Mouse (Mus musculus): ENCODE measurements around the gene Kif17.

DNA sequence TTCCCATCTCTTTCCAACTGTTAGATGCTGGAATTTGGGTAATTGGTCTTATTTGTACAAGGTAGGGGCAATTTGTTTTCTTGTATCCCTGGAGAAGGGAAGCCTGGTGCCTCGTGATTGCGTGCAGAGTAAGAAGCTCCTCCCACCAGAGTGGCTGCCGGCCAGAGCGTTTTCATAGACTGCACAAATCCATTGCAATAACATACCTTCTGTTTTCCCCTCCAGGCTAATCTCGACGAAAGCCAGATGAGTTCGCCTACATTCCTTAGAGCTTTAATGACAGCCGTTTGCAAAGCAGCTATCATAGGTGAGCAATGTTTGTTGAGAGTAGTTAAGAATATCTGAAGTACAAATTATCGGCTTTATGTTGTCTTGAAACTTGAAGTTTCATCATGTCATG, 48.5 kb upstream of the Kif17 start:
- TF ChIP-seq POLR2A (IDR thresholded peaks at IDR 0.05; ENCODE audit: borderline replicate concordance, extremely low read depth, low read depth, low read length) (no peak), CTCF (IDR thresholded peaks at IDR 0.05; ENCODE audit: insufficient read depth, low read length) (no peak)
